Mouse (Mus musculus) forebrain, postnatal 0 days (tissue): Measurements from ENCODE around the gene Ptprm. TPM values are rescaled to one million over a fixed set of nuclear protein-coding genes. Genes with fewer than 3 reads are reported as not detected.

Source experiments
- ATAC-seq: fragments of 200-750 bp; cut with Nextera tagmentation; 2 replicates; pipeline ENCODE4 v1.8.0; 2017; ENCODE audit warnings: mild to moderate bottlenecking, moderate library complexity
- DNase-seq: peaks from one replicate; pipeline ENCODE4 v3.0.0-alpha.2; 2015
- H3K27ac ChIP-seq: fragments of 300-500 bp; sonication (generic); 2 replicates; pipeline ENCODE4 v1.5.1; 2014; ENCODE audit warnings: low read depth, mild to moderate bottlenecking, antibody characterized with exemption, low read length, moderate library complexity, mixed read lengths
- H3K27me3 ChIP-seq: fragments of 300-500 bp; sonication (generic); 2 replicates; pipeline ENCODE4 v1.6.1; 2014; ENCODE audit warnings: mild to moderate bottlenecking, low read length, mixed read lengths; ENCODE audit not compliant: insufficient read depth
- H3K36me3 ChIP-seq: fragments of 300-500 bp; sonication (generic); 2 replicates; pipeline ENCODE4 v1.6.1; 2014; ENCODE audit warnings: mild to moderate bottlenecking, moderate library complexity; ENCODE audit not compliant: insufficient read depth
- H3K4me1 ChIP-seq: fragments of 300-500 bp; sonication (generic); 2 replicates; pipeline ENCODE4 v1.6.1; 2014; ENCODE audit warnings: antibody characterized with exemption; ENCODE audit not compliant: insufficient read depth
- H3K4me2 ChIP-seq: fragments of 300-500 bp; sonication (generic); 2 replicates; pipeline ENCODE4 v1.6.1; 2014; ENCODE audit warnings: low read depth, mild to moderate bottlenecking, moderate library complexity
- H3K4me3 ChIP-seq: fragments of 300-500 bp; sonication (generic); 2 replicates; pipeline ENCODE4 v1.5.1; 2014; ENCODE audit warnings: low read depth, low read length, mixed read lengths
- H3K9ac ChIP-seq: fragments of 300-500 bp; sonication (generic); 2 replicates; pipeline ENCODE4 v1.6.1; 2014; ENCODE audit warnings: mild to moderate bottlenecking
- H3K9me3 ChIP-seq: fragments of 300-500 bp; sonication (generic); 2 replicates; pipeline ENCODE4 v1.6.1; 2016; ENCODE audit warnings: low read length
- CTCF ChIP-seq: sonication (generic); IDR thresholded peaks from 2 replicates; pipeline ENCODE4 v1.5.1; 2016; ENCODE audit warnings: antibody characterized with exemption, control low read depth, low read depth
- WGBS: fragments of 180-500 bp; shearing (Covaris S2); extraction: QIAGEN DNeasy Blood & Tissue Kit; methylation state at CpG from one replicate; pipeline ENCODE4 v1.1.7; 2014; 5-methylcytosine and 5-hydroxymethylcytosine counted together
- polyA plus RNA-seq: library from polyadenylated mRNA; unstranded; fragments of >200 nt; fragmentation: Nextera tagmentation; extraction: Ambion mirVana; gene quantifications from 2 replicates; pipeline ENCODE4 v1.2.1, GENCODE M21; 2015
- total RNA-seq: library from RNA; depleted of rRNA; stranded (reverse); fragments of >200 nt; gene quantifications from 2 replicates; pipeline ENCODE4 v1.2.3, GENCODE M21; 2014

Ptprm gene
- total and polyA plus RNA-seq, 2 experiments from 2014 or later, result 12.9 to 33.2 TPM

GRCm38 (mm10) chr17:66692941-66693675, 661.1 kb downstream of the Ptprm start:
- Histone ChIP-seq H3K27me3 (peaks cover 4% of the 10 kb centered on the region; the same call in 1 of the 2 replicates), H3K9ac (no peak overlapping the region), H3K27ac (no peak overlapping the region), H3K4me1 (peaks cover 4% of the 10 kb centered on the region; the same call in 1 of the 2 replicates), H3K36me3 (0 out of 2 replicates have a peak, but pooled peaks cover 3% of the 10 kb centered on the region), H3K4me2 (no peak overlapping the region), H3K9me3 (no peaks in the 10 kb centered on the region), H3K4me3 (no peak overlapping the region)
- no peak for TF ChIP-seq CTCF
- peak; percentile 15 for DNase-seq
- WGBS, result 59% methylated on average over 16 of the region's 16 CpGs
- no peak for ATAC-seq

- Histone ChIP-seq H3K36me3 (no peaks in the 10 kb centered on the region), H3K4me3 (no peak overlapping the region), H3K9me3 (no peaks in the 10 kb centered on the region), H3K4me1 (peaks cover 4% of the 10 kb centered on the region; the same call in 1 of the 2 replicates), H3K27me3 (no peaks in the 10 kb centered on the region), H3K27ac (no peak overlapping the region), H3K9ac (no peak overlapping the region), H3K4me2 (no peak overlapping the region)
- peak; percentile 30 for DNase-seq
- whole genome bisulfite sequencing, result 60% methylated on average over 9 of the region's 9 CpGs
- no peak for ATAC-seq
- TF ChIP-seq CTCF, result no peak
Measured at GRCm38 (mm10) chr17:66688179-66688578, 666.1 kb downstream of the Ptprm start.

GRCm38 (mm10) chr17:66687543-66687942, 666.7 kb downstream of the Ptprm start:
- WGBS, result 55% methylated on average over 4 of the region's 4 CpGs
- ATAC-seq, result peak; percentile 25; the same call in 1 of the 2 replicates
- H3K9ac ChIP-seq, result no peak overlapping the region
- H3K27me3 ChIP-seq, result no peaks in the 10 kb centered on the region
- H3K36me3 ChIP-seq, result no peaks in the 10 kb centered on the region
- H3K4me3 ChIP-seq, result no peak overlapping the region
- peak overlapping the region; percentile 47 for H3K27ac ChIP-seq
- H3K4me1 ChIP-seq, result peaks cover 4% of the 10 kb centered on the region; the same call in 1 of the 2 replicates
- H3K9me3 ChIP-seq, result no peaks in the 10 kb centered on the region
- H3K4me2 ChIP-seq, result no peak overlapping the region
- no peak for TF ChIP-seq CTCF
- DNase-seq, result no peak

GRCm38 (mm10) chr17:66686701-66687489, 667.4 kb downstream of the Ptprm start:
- peak; percentile 83 for ATAC-seq
- WGBS, result 20% methylated on average over 25 of the region's 25 CpGs
- DNase-seq, result peak; percentile 75
- Histone ChIP-seq H3K36me3 (no peaks in the 10 kb centered on the region), H3K27me3 (no peaks in the 10 kb centered on the region), H3K9ac (no peak overlapping the region), H3K4me2 (peak overlapping the region; percentile 18; the same call in 1 of the 2 replicates), H3K9me3 (no peaks in the 10 kb centered on the region), H3K4me3 (no peak overlapping the region), H3K4me1 (peaks cover 4% of the 10 kb centered on the region; the same call in 1 of the 2 replicates), H3K27ac (peak overlapping the region; percentile 47)
- TF ChIP-seq CTCF, result no peak

- Histone ChIP-seq H3K27me3 (no peaks in the 10 kb centered on the region), H3K9ac (no peak overlapping the region), H3K4me2 (no peak overlapping the region), H3K27ac (no peak overlapping the region), H3K36me3 (no peaks in the 10 kb centered on the region), H3K9me3 (no peaks in the 10 kb centered on the region), H3K4me3 (no peak overlapping the region), H3K4me1 (peaks cover 4% of the 10 kb centered on the region; the same call in 1 of the 2 replicates)
- TF ChIP-seq CTCF, result no peak
- no peak for DNase-seq
- WGBS, result 79% methylated on average over 8 of the region's 8 CpGs
- no peak for ATAC-seq
Measured at GRCm38 (mm10) chr17:66683411-66683810, 670.8 kb downstream of the Ptprm start.

- peak; percentile 81 for DNase-seq
- no peak overlapping the region for H3K4me3 ChIP-seq
- H3K4me1 ChIP-seq, result no peaks in the 10 kb centered on the region
- ATAC-seq, result peak; percentile 66
- WGBS, result 18% methylated on average over 4 of the region's 4 CpGs
- no peaks in the 10 kb centered on the region for H3K9me3 ChIP-seq
- peak; percentile 91 for TF ChIP-seq CTCF
- H3K27me3 ChIP-seq, result no peaks in the 10 kb centered on the region
- H3K36me3 ChIP-seq, result no peaks in the 10 kb centered on the region
- no peak overlapping the region for H3K9ac ChIP-seq
- no peak overlapping the region for H3K27ac ChIP-seq
- H3K4me2 ChIP-seq, result no peak overlapping the region
Measured at GRCm38 (mm10) chr17:66680662-66681061, 673.6 kb downstream of the Ptprm start.

GRCm38 (mm10) chr17:66674667-66675066, 679.6 kb downstream of the Ptprm start:
- H3K9ac ChIP-seq, result no peak overlapping the region
- H3K27ac ChIP-seq, result no peak overlapping the region
- no peak for TF ChIP-seq CTCF
- ATAC-seq, result no peak
- H3K27me3 ChIP-seq, result no peaks in the 10 kb centered on the region
- no peak overlapping the region for H3K4me3 ChIP-seq
- no peaks in the 10 kb centered on the region for H3K36me3 ChIP-seq
- no peaks in the 10 kb centered on the region for H3K9me3 ChIP-seq
- no peak for DNase-seq
- 94% methylated on average over 2 of the region's 2 CpGs for WGBS
- H3K4me1 ChIP-seq, result no peaks in the 10 kb centered on the region
- H3K4me2 ChIP-seq, result no peak overlapping the region
